Mouse (Mus musculus) olfactory bulb, adult 2 months (tissue): ENCODE data around the gene Hoxc4. TPM values are rescaled to one million over a fixed set of nuclear protein-coding genes. Genes with fewer than 3 reads are reported as not detected.

Source experiments
- H3K27ac ChIP-seq: fragments of 200-500 bp; 2 replicates; pipeline ENCODE4 v1.5.1; 2012; ENCODE audit warnings: low read depth, low read length; ENCODE audit not compliant: insufficient read depth
- H3K4me1 ChIP-seq: fragments of 200-500 bp; 2 replicates; pipeline ENCODE4 v1.6.1; 2012; ENCODE audit warnings: low read length; ENCODE audit not compliant: control insufficient read depth, insufficient read depth
- H3K4me3 ChIP-seq: fragments of 200-500 bp; 2 replicates; pipeline ENCODE4 v1.5.1; 2012; ENCODE audit warnings: mild to moderate bottlenecking, low read depth, low read length, moderate library complexity; ENCODE audit not compliant: insufficient read depth
- CTCF ChIP-seq: fragments of 200-500 bp; IDR thresholded peaks from 2 replicates; pipeline ENCODE4 v1.5.1; 2012; ENCODE audit warnings: low read depth, mild to moderate bottlenecking, low read length, moderate library complexity; ENCODE audit not compliant: insufficient read depth
- POLR2A ChIP-seq: fragments of 200-500 bp; IDR thresholded peaks from 2 replicates; pipeline ENCODE4 v1.6.1; 2012; ENCODE audit warnings: mild to moderate bottlenecking, low read depth, low read length, moderate library complexity; ENCODE audit not compliant: insufficient read depth
- WGBS: fragments of 180-500 bp; shearing (Covaris S2); methylation state at CpG from one replicate; pipeline ENCODE4 v1.1.7; 2018; 5-methylcytosine and 5-hydroxymethylcytosine counted together
- polyA plus RNA-seq: library from polyadenylated mRNA; stranded (reverse); fragments of >200 nt; gene quantifications from 2 replicates; pipeline ENCODE4 v1.2.4, GENCODE M21; 2012; ENCODE audit warnings: low replicate concordance; ENCODE audit not compliant: missing spikeins, insufficient read depth, insufficient read length

Hoxc4 gene
- polyA plus RNA-seq, 1 experiment = not detected

DNA sequence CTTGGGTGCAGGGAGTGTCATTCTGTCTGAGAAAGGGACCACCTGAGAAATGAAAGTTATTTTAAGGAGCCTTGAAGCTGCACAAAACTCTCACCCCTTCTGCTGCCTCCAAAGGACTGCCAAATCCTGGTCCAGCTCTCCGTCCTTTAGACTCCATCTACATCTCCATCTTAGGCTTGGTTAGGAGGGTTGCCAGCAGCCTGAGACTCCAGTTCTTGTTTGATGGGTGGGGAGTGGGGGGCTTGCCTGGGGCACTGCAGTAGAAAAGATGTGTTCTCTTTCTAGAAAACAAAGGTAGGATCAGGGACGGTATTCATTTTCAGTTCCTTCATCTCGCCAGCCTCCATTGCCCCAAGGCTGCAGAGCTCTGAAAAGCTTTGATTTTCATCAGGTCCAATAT, 21.3 kb upstream of the Hoxc4 start:
- no peak overlapping the region for H3K4me3 ChIP-seq
- H3K27ac ChIP-seq = no peak overlapping the region
- 8% methylated on average over 3 of the region's 3 CpGs for WGBS
- H3K4me1 ChIP-seq = peaks cover 9% of the 10 kb centered on the region; the same call in 1 of the 2 replicates
- TF ChIP-seq CTCF = no peak
- no peak for TF ChIP-seq POLR2A

GRCm38 (mm10) chr15:102997939-102998355, 20.8 kb upstream of the Hoxc4 start, which contains the start of gene Hoxc6:
Gene Hoxc6, plus strand, starts transcription at chr15:102998257.
- 5% methylated on average over 19 of the region's 19 CpGs for WGBS
- Histone ChIP-seq H3K27ac (no peak within 1 kb of the TSS), H3K4me1 (peaks cover 9% of the 10 kb centered on the region; the same call in 1 of the 2 replicates), H3K4me3 (no peak within 1 kb of the TSS)
- TF ChIP-seq POLR2A (no peak), CTCF (no peak)

GRCm38 (mm10) chr15:102998608-102999182, 20.0 kb upstream of the Hoxc4 start:
- Histone ChIP-seq H3K27ac (no peak overlapping the region), H3K4me1 (peaks cover 9% of the 10 kb centered on the region; the same call in 1 of the 2 replicates), H3K4me3 (no peak overlapping the region)
- TF ChIP-seq POLR2A (no peak), CTCF (no peak)
- WGBS = 1% methylated on average over 19 of the region's 19 CpGs

- Histone ChIP-seq H3K4me1 (peaks cover 9% of the 10 kb centered on the region; the same call in 1 of the 2 replicates), H3K4me3 (no peak overlapping the region), H3K27ac (no peak overlapping the region)
- TF ChIP-seq POLR2A = no peak
- TF ChIP-seq CTCF = no peak
- WGBS = under 1% methylated on average over 33 of the region's 33 CpGs
Observed at GRCm38 (mm10) chr15:102999183-102999831, 19.4 kb upstream of the Hoxc4 start.

GRCm38 (mm10) chr15:102999955-103000354, 18.8 kb upstream of the Hoxc4 start:
- WGBS = 8% methylated on average over 11 of the region's 11 CpGs
- no peak for TF ChIP-seq POLR2A
- no peak for TF ChIP-seq CTCF
- H3K4me1 ChIP-seq = peaks cover 9% of the 10 kb centered on the region; the same call in 1 of the 2 replicates
- no peak overlapping the region for H3K4me3 ChIP-seq
- no peak overlapping the region for H3K27ac ChIP-seq

DNA sequence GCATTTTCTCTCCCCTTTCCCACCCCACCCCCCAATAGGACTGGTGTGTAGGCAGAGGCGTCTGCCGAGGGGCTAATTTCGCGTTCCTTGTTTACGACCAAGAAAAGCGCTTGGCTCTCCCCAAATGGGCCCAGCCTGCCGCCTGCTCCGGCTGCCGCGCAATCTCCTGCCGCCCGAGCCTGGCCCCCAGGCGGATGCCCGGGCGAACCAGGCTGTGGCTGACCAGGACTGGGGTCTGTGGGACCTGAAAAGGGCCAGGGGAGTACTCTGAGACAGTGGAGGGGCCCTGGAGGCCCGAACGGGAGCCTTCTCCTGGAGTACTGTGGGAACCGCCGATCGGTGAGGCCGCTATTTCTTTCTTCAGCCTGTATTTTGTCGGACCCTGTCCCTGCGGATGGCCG, 18.2 kb upstream of the Hoxc4 start:
- 10% methylated on average over 24 of the region's 24 CpGs for WGBS
- H3K4me3 ChIP-seq = no peak overlapping the region
- H3K27ac ChIP-seq = no peak overlapping the region
- H3K4me1 ChIP-seq = peaks cover 9% of the 10 kb centered on the region; the same call in 1 of the 2 replicates
- no peak for TF ChIP-seq POLR2A
- TF ChIP-seq CTCF = no peak

DNA sequence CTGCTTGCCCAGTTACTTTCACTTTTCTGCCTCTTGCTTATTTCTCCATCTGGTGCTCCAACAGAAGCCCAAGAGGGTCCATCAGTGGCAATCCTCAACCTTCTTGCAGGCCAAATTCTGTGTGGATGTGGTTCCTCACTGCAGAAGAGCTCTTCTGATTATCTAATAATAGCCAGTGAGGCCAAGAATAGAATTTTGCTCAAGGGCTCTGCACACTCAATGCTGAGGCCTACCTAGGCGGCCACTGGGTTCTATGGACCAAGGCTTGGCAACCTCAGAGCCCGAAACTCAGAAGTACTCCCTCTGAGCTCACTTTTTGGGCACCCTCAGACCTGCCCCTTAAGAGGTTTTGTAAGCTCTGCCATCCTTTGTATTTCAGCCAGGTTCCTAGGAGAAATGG, 17.4 kb upstream of the Hoxc4 start:
- TF ChIP-seq CTCF = no peak
- no peak for TF ChIP-seq POLR2A
- Histone ChIP-seq H3K4me3 (no peak overlapping the region), H3K27ac (no peak overlapping the region), H3K4me1 (peaks cover 9% of the 10 kb centered on the region; the same call in 1 of the 2 replicates)
- 66% methylated on average over 2 of the region's 2 CpGs for whole genome bisulfite sequencing

DNA sequence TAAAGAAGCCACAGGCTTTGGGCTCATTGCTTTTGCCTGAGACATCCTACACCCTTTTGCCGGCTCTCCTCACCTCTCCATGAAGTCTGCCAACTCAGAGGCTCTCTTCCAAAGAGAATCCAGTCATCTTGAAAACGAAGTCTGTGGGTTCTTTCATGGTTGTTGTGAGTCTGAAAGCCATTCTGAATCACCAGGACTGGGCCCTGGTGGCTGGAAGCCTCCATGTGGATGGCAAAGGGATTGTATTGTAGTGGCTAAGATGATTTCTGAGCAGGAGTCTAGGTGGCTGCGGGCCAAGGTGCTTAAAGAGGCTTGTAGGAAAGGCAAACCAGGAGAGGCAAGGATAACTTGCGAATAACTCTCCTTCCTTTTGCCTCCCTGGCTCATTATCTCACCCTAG, 16.6 kb upstream of the Hoxc4 start:
- Histone ChIP-seq H3K4me3 (no peak overlapping the region), H3K4me1 (peaks cover 9% of the 10 kb centered on the region; the same call in 1 of the 2 replicates), H3K27ac (no peak overlapping the region)
- WGBS = 39% methylated on average over 4 of the region's 4 CpGs
- TF ChIP-seq POLR2A (no peak), CTCF (no peak)

- Histone ChIP-seq H3K27ac (no peak overlapping the region), H3K4me1 (peaks cover 9% of the 10 kb centered on the region; the same call in 1 of the 2 replicates), H3K4me3 (no peak overlapping the region)
- 10% methylated on average over 13 of the region's 13 CpGs for WGBS
- TF ChIP-seq POLR2A = 0 out of 2 replicates have a peak, but pooled peaks have one; percentile 11
- no peak for TF ChIP-seq CTCF
Observed at GRCm38 (mm10) chr15:103002821-103003448, 15.8 kb upstream of the Hoxc4 start.
